Mouse (Mus musculus) thymus, adult 2 months (tissue): ENCODE results near the gene Tfb1m.

Source experiments
- CTCF ChIP-seq: fragments of 200-500 bp; IDR thresholded peaks from 2 replicates; pipeline ENCODE4 v1.5.1; 2012; ENCODE audit warnings: mild to moderate bottlenecking, control low read depth, low read length, moderate library complexity, borderline replicate concordance; ENCODE audit not compliant: control insufficient read depth, poor library complexity, insufficient read depth; ENCODE audit errors: extremely low read depth
- POLR2A ChIP-seq: fragments of 200-500 bp; IDR thresholded peaks from 2 replicates; pipeline ENCODE4 v1.6.1; 2012; ENCODE audit warnings: mild to moderate bottlenecking, low read length, control low read depth, moderate library complexity; ENCODE audit not compliant: control insufficient read depth, poor library complexity, insufficient read depth; ENCODE audit errors: extremely low read depth

GRCm38 (mm10) chr17:3496080-3496479, 61.5 kb downstream of the Tfb1m start:
- TF ChIP-seq CTCF: no peak
- TF ChIP-seq POLR2A: no peak
